Mouse (Mus musculus) ES-E14 (cell line): ENCODE data around the gene Nf2.

Source experiments
- MAFK ChIP-seq: IDR thresholded peaks from 2 replicates; pipeline ENCODE4 v1.6.1; 2014; ENCODE audit warnings: mild to moderate bottlenecking, low read depth, low read length, inconsistent platforms; ENCODE audit not compliant: insufficient read depth
- ZC3H11A ChIP-seq: IDR thresholded peaks from 2 replicates; pipeline ENCODE4 v1.6.1; 2012; ENCODE audit warnings: low read depth, mild to moderate bottlenecking, inconsistent platforms, low read length, borderline replicate concordance
- ZNF384 ChIP-seq: IDR thresholded peaks from 2 replicates; pipeline ENCODE4 v1.6.1; 2012; ENCODE audit warnings: low read depth, low read length, inconsistent platforms

- TF ChIP-seq ZC3H11A = no peak
- TF ChIP-seq MAFK = no peak
- TF ChIP-seq ZNF384 = no peak
Measured at GRCm38 (mm10) chr11:4821492-4822445, 27.6 kb downstream of the Nf2 start.
